ENCODE assay signal across 8 mouse cellular contexts in the genomic region with DNA sequence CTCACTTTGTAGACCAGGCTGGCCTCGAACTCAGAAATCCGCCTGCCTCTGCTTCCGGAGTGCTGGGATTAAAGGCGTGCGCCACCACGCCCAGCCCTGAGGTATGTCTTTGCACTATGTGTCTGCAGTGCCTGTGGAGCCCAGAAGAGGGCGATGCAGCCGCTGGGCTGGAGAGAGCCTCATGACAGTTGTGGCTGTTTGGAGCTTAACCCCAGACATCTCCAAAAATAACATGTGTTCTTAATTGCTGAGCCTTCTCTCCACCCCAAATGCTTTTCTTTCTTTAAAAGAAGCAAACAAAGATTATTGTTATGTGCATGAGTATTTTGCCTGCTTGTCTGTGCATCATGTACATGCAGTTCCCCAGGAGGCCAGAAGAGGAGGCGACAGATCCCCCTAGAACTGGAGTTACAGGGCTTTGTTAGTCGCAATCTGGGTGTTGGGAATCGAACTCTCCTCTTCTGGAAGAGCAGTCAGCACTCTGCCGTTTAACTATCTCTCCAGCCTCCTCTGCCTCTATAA. TPM values are rescaled to one million over a fixed set of nuclear protein-coding genes. Genes with fewer than 3 reads are reported as not detected.
A peak's percentile ranks its signal among the peaks of the same experiment; 100 is the strongest.
DNase-seq lines count a peak whose midpoint lies in the region; TF ChIP-seq lines count a peak whose summit lies in the region.

No protein-coding gene starts in this region.

- 52% methylated on average over 12 of the region's 12 CpGs for WGBS in cerebellum, adult 2 months
- WGBS in kidney, adult 2 months = 71% methylated on average over 12 of the region's 12 CpGs

- peak overlapping the region; percentile 96 for H3K4me3 ChIP-seq in cerebellum, adult 2 months (replicated peaks; ENCODE audit: insufficient read depth, low read depth, low read length)
- H3K4me3 ChIP-seq in kidney, adult 2 months (ENCODE audit: insufficient read depth, low read depth, low read length) = peak overlapping the region; percentile 6; the same call in 1 of the 2 replicates

- H3K4me1 ChIP-seq in cerebellum, adult 2 months (ENCODE audit: control insufficient read depth, insufficient read depth, low read length) = no peaks in the 10 kb centered on the region
- H3K4me1 ChIP-seq in kidney, adult 2 months (ENCODE audit: control insufficient read depth, insufficient read depth, low read length) = no peaks in the 10 kb centered on the region

- H3K27me3 ChIP-seq in cerebellum, adult 2 months (ENCODE audit: control insufficient read depth, insufficient read depth, low read length) = no peaks in the 10 kb centered on the region
- H3K27me3 ChIP-seq in kidney, adult 2 months (replicated peaks; ENCODE audit: control insufficient read depth, insufficient read depth, low read length) = no peaks in the 10 kb centered on the region

- peak overlapping the region; percentile 62; the same call in 1 of the 2 replicates for H3K27ac ChIP-seq in cerebellum, adult 2 months (ENCODE audit: insufficient read depth, low read length)
- no peak overlapping the region for H3K27ac ChIP-seq in kidney, adult 2 months (ENCODE audit: insufficient read depth, low read depth, low read length)

- intact Hi-C loops in gastrocnemius, postnatal 14 days (cut with DNase I; ENCODE audit: low total_unique reads) = no loop called here

- peak; percentile 58 for TF ChIP-seq CTCF in cerebellum, adult 2 months (IDR thresholded peaks at IDR 0.05; ENCODE audit: borderline replicate concordance, insufficient read depth, low read depth, low read length)
- peak; percentile 52 for TF ChIP-seq CTCF in kidney, adult 2 months (conservative IDR thresholded peaks at IDR 0.05; ENCODE audit: insufficient read depth, insufficient read length, low read depth, low read length)

- no peaks in the 10 kb centered on the region for H3K36me3 ChIP-seq in kidney, adult 2 months (ENCODE audit: control insufficient read depth, insufficient read depth, low read length)

- no peak for TF ChIP-seq POLR2A in cerebellum, adult 2 months (IDR thresholded peaks at IDR 0.05; ENCODE audit: borderline replicate concordance, insufficient read depth, low read length)
- no peak for TF ChIP-seq POLR2A in kidney, adult 2 months (IDR thresholded peaks at IDR 0.05; ENCODE audit: low read depth, low read length)

- DNase-seq in urinary bladder, postnatal 14 days (ENCODE audit: low spot score) = peak; percentile 65
- no peak for DNase-seq in urinary bladder, adult 2 months (ENCODE audit: low spot score)
- DNase-seq in cerebellum, adult 2 months = peak; percentile 67 to 70
- DNase-seq in gastrocnemius, postnatal 14 days = peak; percentile 74
- peak; percentile 61 for DNase-seq in kidney, adult 2 months
- DNase-seq in lung, postnatal 10 days = peak; percentile 84
- DNase-seq in right cerebral cortex, postnatal 4 days = peak; percentile 62
- no peak for DNase-seq in frontal cortex, postnatal 25 days (ENCODE audit: low spot score in 2 of 2)

RNA-seq across cellular contexts. Expression of a gene that starts 0.7 kb away (rescaled TPM):
- 27.7 and 30.9 TPM in 2 replicates for polyA plus RNA-seq in urinary bladder, adult 2 months (2012; rRNA removed)
- 17.2 and 18.0 TPM in 2 replicates for polyA plus RNA-seq in cerebellum, adult 2 months (2012; rRNA removed)
- total RNA-seq in gastrocnemius, postnatal 14 days (2021) = 10 to 100 TPM; 21.4 to 23.2 TPM
- polyA plus RNA-seq in kidney, adult 2 months (2012; rRNA removed) = 106 and 119 TPM in 2 replicates

RNA-seq across cellular contexts. Expression of a gene that starts 1.0 kb away (rescaled TPM):
- polyA plus RNA-seq in urinary bladder, adult 2 months (2012; rRNA removed) = 48.3 and 58.3 TPM in 2 replicates
- polyA plus RNA-seq in cerebellum, adult 2 months (2012; rRNA removed) = 52.3 and 53.1 TPM in 2 replicates
- 10 to 100 TPM; 40.0 to 42.4 TPM for total RNA-seq in gastrocnemius, postnatal 14 days (2021)
- polyA plus RNA-seq in kidney, adult 2 months (2012; rRNA removed) = 80.3 and 84.9 TPM in 2 replicates

RNA-seq across cellular contexts. Expression of a gene that starts 8.7 kb away (rescaled TPM):
- polyA plus RNA-seq in urinary bladder, adult 2 months (2012; rRNA removed) = 0.03 and 0.04 TPM in 2 replicates
- polyA plus RNA-seq in cerebellum, adult 2 months (2012; rRNA removed) = 397 and 476 TPM in 2 replicates
- 1 to 10 TPM; 3.6 to 4.3 TPM for total RNA-seq in gastrocnemius, postnatal 14 days (2021)
- polyA plus RNA-seq in kidney, adult 2 months (2012; rRNA removed) = not detected in 2 replicates

RNA-seq across cellular contexts. Expression of a gene that starts 18.8 kb away (rescaled TPM):
- polyA plus RNA-seq in urinary bladder, adult 2 months (2012; rRNA removed) = 74.5 and 83.1 TPM in 2 replicates
- 24.4 and 28.4 TPM in 2 replicates for polyA plus RNA-seq in cerebellum, adult 2 months (2012; rRNA removed)
- 1 to 10 TPM; 1.9 to 2.5 TPM for total RNA-seq in gastrocnemius, postnatal 14 days (2021)
- polyA plus RNA-seq in kidney, adult 2 months (2012; rRNA removed) = 36.8 and 37.7 TPM in 2 replicates

RNA-seq across cellular contexts. Expression of a gene that starts 19.0 kb away (rescaled TPM):
- 0.28 and 0.44 TPM in 2 replicates for polyA plus RNA-seq in urinary bladder, adult 2 months (2012; rRNA removed)
- 0.16 TPM in 1 of 2 replicates, not detected in the other for polyA plus RNA-seq in cerebellum, adult 2 months (2012; rRNA removed)
- not detected for total RNA-seq in gastrocnemius, postnatal 14 days (2021)
- 5.6 TPM in 2 replicates for polyA plus RNA-seq in kidney, adult 2 months (2012; rRNA removed)

Comparison
In these comparisons a context has a peak if more than half of its experiments do, and no peak if none do; other contexts are left out.
1. DNase-seq: peak in urinary bladder, postnatal 14 days (single experiment), cerebellum, adult 2 months (2 of 2), gastrocnemius, postnatal 14 days (single experiment), kidney, adult 2 months (single experiment), lung, postnatal 10 days (single experiment) and right cerebral cortex, postnatal 4 days (single experiment); none in urinary bladder, adult 2 months (single experiment) and frontal cortex, postnatal 25 days (0 of 2).
2. RNA of a gene that starts 8.7 kb away (polyA plus RNA-seq): 397 to 476 TPM in cerebellum, adult 2 months; 0.03 to 0.04 TPM in urinary bladder, adult 2 months and not detected in kidney, adult 2 months; every median in the first group is over 100 times any median in the second.